Mouse (Mus musculus) kidney, adult 11 months (tissue): ENCODE measurements around the gene Ppp6r2.

Experiments
- DNase-seq: peaks from one replicate; pipeline ENCODE4 v3.0.0; 2022

Gene Ppp6r2

GRCm38 (mm10) chr15:89314107-89314506 lies 102.8 kb downstream of the Ppp6r2 start:
- no peak for DNase-seq

GRCm38 (mm10) chr15:89314511-89315189 lies 103.3 kb downstream of the Ppp6r2 start:
- peak; percentile 45 for DNase-seq

- peak; percentile 99 for DNase-seq
These were observed 103.9 kb downstream of the Ppp6r2 start, which contains the start of gene Sbf1 for GRCm38 (mm10) chr15:89315190-89315731. TSS of gene Sbf1 (minus strand) at chr15:89315311.

- no peak for DNase-seq
These were observed 104.8 kb downstream of the Ppp6r2 start for GRCm38 (mm10) chr15:89316146-89316545.

- DNase-seq: no peak
These were observed 109.9 kb downstream of the Ppp6r2 start for GRCm38 (mm10) chr15:89321264-89321663.

GRCm38 (mm10) chr15:89322670-89323522 lies 111.5 kb downstream of the Ppp6r2 start, which contains the start of gene Adm2:
TSS of gene Adm2 (plus strand) at chr15:89322720.
- DNase-seq: no peak

- DNase-seq: no peak
These were observed 112.3 kb downstream of the Ppp6r2 start for GRCm38 (mm10) chr15:89323656-89324055.

- peak; percentile 86 for DNase-seq
These were observed 115.1 kb downstream of the Ppp6r2 start for GRCm38 (mm10) chr15:89326441-89326840.

- DNase-seq: peak; percentile 91
These were observed 122.9 kb downstream of the Ppp6r2 start, which contains the start of gene Miox for GRCm38 (mm10) chr15:89334271-89334670. TSS of gene Miox (plus strand) at chr15:89334398.

- DNase-seq: peak; percentile 37
These were observed 123.6 kb downstream of the Ppp6r2 start for GRCm38 (mm10) chr15:89334774-89335537.

- peak; percentile 38 for DNase-seq
These were observed 125.1 kb downstream of the Ppp6r2 start for GRCm38 (mm10) chr15:89336422-89336821.
